Mouse (Mus musculus): ENCODE measurements around the gene Bicd1. TPM values are rescaled to one million over a fixed set of nuclear protein-coding genes. Genes with fewer than 3 reads are reported as not detected.
A peak's percentile ranks its signal among the peaks of the same experiment; 100 is the strongest.
"Not testable (repeated sequence)": the region's sequence is repeated elsewhere in the genome, so short reads cannot be mapped to it uniquely, and the experiment has no call there.

Gene Bicd1
- polyA plus RNA-seq (2015; fragmentation: Nextera tagmentation; extraction: Ambion mirVana), result 32.4 and 41.7 TPM in 2 replicates

DNA sequence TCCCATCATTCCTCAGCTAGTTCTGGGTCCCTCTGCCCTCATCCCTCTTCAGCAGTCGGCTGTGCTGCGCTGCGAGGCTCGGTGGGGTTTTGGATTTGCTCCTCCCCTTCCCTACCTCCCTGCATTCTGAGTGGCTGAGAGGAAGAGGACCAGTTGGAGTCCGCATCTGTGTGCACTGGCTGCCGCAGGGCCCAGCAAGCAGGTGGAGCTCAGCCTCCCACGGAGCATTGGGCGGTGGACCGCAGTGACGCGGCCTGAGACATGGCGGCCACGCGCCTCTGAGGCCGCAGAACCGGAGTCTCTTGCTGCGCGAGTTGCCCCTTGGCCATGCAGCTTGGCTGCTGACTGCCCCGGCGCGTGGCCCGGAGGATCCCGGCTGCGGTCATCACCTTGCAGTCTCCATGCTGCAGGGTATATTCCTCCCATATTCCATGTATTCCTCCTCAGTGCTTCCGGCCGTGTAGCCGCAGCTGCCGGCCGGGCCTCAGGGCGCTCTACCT lies at the start of gene Bicd1:
Bicd1 (plus strand) TSS at position 54 of the 500 bp plus-strand sequence.
- ATAC-seq, result peak; percentile 100
- peak within 1 kb of the TSS; percentile 83 for H3K9ac ChIP-seq (replicated peaks; ENCODE audit: low read depth, low read length)
- H3K4me3 ChIP-seq (replicated peaks; ENCODE audit: low read length), result peak within 1 kb of the TSS; percentile 80
- H3K4me1 ChIP-seq (replicated peaks; ENCODE audit: control insufficient read depth, insufficient read depth, low read length), result peaks cover 12% of the 10 kb centered on the region
- H3K27ac ChIP-seq (ENCODE audit: low read length), result peak within 1 kb of the TSS; percentile 89
- H3K36me3 ChIP-seq (ENCODE audit: control insufficient read depth, insufficient read depth), result no peaks in the 10 kb centered on the region
- WGBS, result under 1% methylated on average over 30 of the region's 30 CpGs
- no peaks in the 10 kb centered on the region for H3K27me3 ChIP-seq (replicated peaks; ENCODE audit: control insufficient read depth, insufficient read depth, low read length)
- no peaks in the 10 kb centered on the region for H3K9me3 ChIP-seq (ENCODE audit: control insufficient read depth, low read length)
- peak within 1 kb of the TSS; percentile 76 for H3K4me2 ChIP-seq (ENCODE audit: low read length)

DNA sequence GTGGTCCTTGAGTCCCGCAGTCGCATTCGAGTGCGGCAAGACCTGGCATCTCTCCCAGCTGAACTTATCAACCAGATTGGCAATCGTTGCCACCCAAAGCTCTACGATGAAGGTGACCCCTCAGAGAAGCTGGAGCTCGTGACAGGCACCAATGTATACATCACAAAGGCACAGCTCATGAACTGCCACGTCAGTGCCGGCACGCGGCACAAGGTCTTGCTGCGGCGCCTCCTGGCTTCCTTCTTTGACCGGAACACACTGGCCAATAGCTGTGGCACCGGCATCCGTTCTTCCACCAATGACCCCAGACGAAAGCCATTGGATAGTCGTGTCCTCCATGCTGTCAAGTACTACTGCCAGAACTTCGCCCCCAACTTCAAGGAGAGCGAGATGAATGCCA lies 46.2 kb upstream of the Bicd1 start:
- not testable (repeated sequence) for H3K27me3 ChIP-seq (replicated peaks; ENCODE audit: control insufficient read depth, insufficient read depth, low read length); H3K36me3 ChIP-seq (ENCODE audit: control insufficient read depth, insufficient read depth); ATAC-seq; H3K9me3 ChIP-seq (ENCODE audit: control insufficient read depth, low read length); H3K9ac ChIP-seq (replicated peaks; ENCODE audit: low read depth, low read length); H3K4me3 ChIP-seq (replicated peaks; ENCODE audit: low read length); H3K27ac ChIP-seq (ENCODE audit: low read length); H3K4me1 ChIP-seq (replicated peaks; ENCODE audit: control insufficient read depth, insufficient read depth, low read length); H3K4me2 ChIP-seq (ENCODE audit: low read length)
- WGBS, result 98% methylated on average over 19 of the region's 20 CpGs

DNA sequence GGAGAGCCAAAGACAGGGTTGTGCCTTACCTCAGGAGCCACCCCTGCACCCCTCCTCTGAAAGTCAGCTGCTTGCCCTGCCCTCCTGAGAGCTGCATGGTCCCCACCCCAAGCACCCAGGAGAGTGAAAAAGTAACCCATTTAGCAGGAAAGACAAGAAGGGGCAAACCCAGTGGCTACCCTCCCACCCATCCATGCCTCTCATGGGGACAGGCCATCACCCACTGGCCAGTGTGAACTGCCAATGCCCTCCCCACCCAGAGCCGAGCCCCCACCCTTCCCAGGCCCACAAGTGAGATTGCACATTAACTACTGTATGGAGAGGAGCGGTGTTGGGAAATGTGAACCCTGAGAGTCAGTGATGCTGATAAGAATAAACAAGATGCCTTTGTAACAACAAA lies 42.7 kb upstream of the Bicd1 start:
- not testable (repeated sequence) for H3K9me3 ChIP-seq (ENCODE audit: control insufficient read depth, low read length); H3K9ac ChIP-seq (replicated peaks; ENCODE audit: low read depth, low read length); H3K4me2 ChIP-seq (ENCODE audit: low read length); H3K4me3 ChIP-seq (replicated peaks; ENCODE audit: low read length); H3K36me3 ChIP-seq (ENCODE audit: control insufficient read depth, insufficient read depth); H3K27ac ChIP-seq (ENCODE audit: low read length); ATAC-seq; H3K4me1 ChIP-seq (replicated peaks; ENCODE audit: control insufficient read depth, insufficient read depth, low read length); H3K27me3 ChIP-seq (replicated peaks; ENCODE audit: control insufficient read depth, insufficient read depth, low read length)
- 66% methylated on average over 2 of the region's 2 CpGs for WGBS

DNA sequence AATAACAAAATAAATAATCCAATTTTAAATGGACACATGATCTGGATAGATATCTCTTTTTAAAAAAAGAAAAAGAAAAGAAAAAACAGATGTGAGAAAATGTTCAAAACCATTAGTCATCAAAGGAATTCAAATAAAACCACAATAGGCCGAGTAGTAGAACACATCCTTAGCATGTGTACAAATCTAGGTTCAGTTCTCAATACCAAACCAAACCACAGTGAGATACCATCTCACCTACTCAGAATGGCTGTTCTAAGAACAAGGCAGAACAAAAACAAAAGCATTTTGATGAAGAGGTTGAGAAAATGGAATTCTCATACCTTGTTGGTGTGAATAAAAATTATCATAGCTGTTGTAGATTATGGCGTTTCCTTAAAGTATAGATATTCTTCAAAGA lies 42.3 kb upstream of the Bicd1 start:
- Histone ChIP-seq H3K4me2 (ENCODE audit: low read length) (no peak overlapping the region), H3K4me3 (replicated peaks; ENCODE audit: low read length) (no peak overlapping the region), H3K27me3 (replicated peaks; ENCODE audit: control insufficient read depth, insufficient read depth, low read length) (no peaks in the 10 kb centered on the region), H3K9ac (replicated peaks; ENCODE audit: low read depth, low read length) (no peak overlapping the region), H3K36me3 (ENCODE audit: control insufficient read depth, insufficient read depth) (no peaks in the 10 kb centered on the region), H3K27ac (ENCODE audit: low read length) (no peak overlapping the region), H3K4me1 (replicated peaks; ENCODE audit: control insufficient read depth, insufficient read depth, low read length) (no peaks in the 10 kb centered on the region), H3K9me3 (ENCODE audit: control insufficient read depth, low read length) (no peaks in the 10 kb centered on the region)
- ATAC-seq, result no peak
- 89% methylated on average over 2 of the region's 2 CpGs for WGBS

DNA sequence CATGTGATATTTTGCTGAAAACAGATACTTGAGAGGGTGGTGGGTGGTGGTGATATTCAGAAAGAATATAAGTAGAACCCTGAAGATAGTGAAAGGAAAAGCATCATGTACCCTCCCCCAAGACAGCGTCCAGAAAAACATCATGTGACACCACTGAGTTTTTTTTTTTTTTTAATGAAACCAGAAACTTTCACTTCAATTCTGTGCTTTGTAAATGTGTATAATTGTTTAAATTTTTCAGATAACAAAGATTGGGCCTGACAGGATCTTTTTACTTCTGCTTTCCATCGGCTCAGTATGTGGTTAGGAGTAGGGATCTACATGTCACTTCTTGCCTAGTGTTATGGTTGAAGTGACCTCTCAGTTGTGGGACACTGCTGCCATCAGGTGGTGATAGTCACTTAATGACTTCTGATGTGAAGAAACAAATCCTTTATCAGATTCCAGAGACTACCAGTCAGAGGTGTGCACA lies 33.7 kb upstream of the Bicd1 start:
- no peaks in the 10 kb centered on the region for H3K27me3 ChIP-seq (replicated peaks; ENCODE audit: control insufficient read depth, insufficient read depth, low read length)
- H3K4me2 ChIP-seq (ENCODE audit: low read length), result no peak overlapping the region
- no peaks in the 10 kb centered on the region for H3K9me3 ChIP-seq (ENCODE audit: control insufficient read depth, low read length)
- no peaks in the 10 kb centered on the region for H3K4me1 ChIP-seq (replicated peaks; ENCODE audit: control insufficient read depth, insufficient read depth, low read length)
- WGBS, result 65% methylated on average over 2 of the region's 2 CpGs
- H3K36me3 ChIP-seq (ENCODE audit: control insufficient read depth, insufficient read depth), result no peaks in the 10 kb centered on the region
- H3K27ac ChIP-seq (ENCODE audit: low read length), result no peak overlapping the region
- no peak for ATAC-seq
- H3K9ac ChIP-seq (replicated peaks; ENCODE audit: low read depth, low read length), result no peak overlapping the region
- H3K4me3 ChIP-seq (replicated peaks; ENCODE audit: low read length), result no peak overlapping the region

DNA sequence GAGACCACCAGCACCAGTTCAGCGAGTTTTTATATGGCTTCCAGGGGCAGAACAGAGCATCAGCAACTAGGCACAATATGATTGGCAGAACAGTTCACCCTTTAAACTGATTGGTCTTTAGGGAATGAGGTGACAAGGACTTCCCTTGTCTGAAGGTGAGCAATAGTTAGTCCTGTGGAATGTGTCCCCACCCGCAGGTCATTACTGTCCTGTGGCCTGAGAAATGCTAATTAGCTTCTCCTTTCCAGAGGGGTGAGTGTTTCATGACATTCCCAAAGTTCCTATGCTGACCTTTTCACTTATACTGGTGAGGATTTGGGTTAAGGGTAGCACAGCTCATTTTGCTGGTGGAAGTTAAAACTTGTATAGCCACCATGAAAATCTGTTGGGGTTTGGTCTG lies 25.2 kb upstream of the Bicd1 start:
- H3K9ac ChIP-seq (replicated peaks; ENCODE audit: low read depth, low read length), result no peak overlapping the region
- no peak overlapping the region for H3K4me2 ChIP-seq (ENCODE audit: low read length)
- no peaks in the 10 kb centered on the region for H3K9me3 ChIP-seq (ENCODE audit: control insufficient read depth, low read length)
- ATAC-seq, result no peak
- H3K4me3 ChIP-seq (replicated peaks; ENCODE audit: low read length), result no peak overlapping the region
- WGBS, result 77% methylated on average over 2 of the region's 2 CpGs
- no peak overlapping the region for H3K27ac ChIP-seq (ENCODE audit: low read length)
- H3K4me1 ChIP-seq (replicated peaks; ENCODE audit: control insufficient read depth, insufficient read depth, low read length), result no peaks in the 10 kb centered on the region
- H3K27me3 ChIP-seq (replicated peaks; ENCODE audit: control insufficient read depth, insufficient read depth, low read length), result no peaks in the 10 kb centered on the region
- no peaks in the 10 kb centered on the region for H3K36me3 ChIP-seq (ENCODE audit: control insufficient read depth, insufficient read depth)

DNA sequence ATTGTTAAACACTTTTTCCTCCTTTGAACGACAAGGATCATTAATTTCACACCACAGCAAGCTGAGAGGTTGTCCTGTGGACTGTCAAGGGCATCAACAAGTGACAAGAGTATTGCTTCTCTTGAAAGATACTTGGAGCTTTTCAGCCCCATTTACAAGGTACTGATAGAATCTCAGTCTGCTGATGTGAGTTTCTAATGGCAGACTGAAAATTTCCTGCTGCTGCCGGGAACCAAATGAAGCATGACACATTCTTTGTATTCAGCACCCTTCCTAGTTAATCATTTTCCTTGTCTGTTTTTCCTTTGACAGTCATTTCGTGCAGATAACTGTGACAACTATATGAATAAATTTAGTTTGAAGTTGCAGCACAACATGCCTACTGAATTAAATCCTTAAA lies 22.3 kb upstream of the Bicd1 start:
- Histone ChIP-seq H3K36me3 (ENCODE audit: control insufficient read depth, insufficient read depth) (no peaks in the 10 kb centered on the region), H3K4me1 (replicated peaks; ENCODE audit: control insufficient read depth, insufficient read depth, low read length) (no peaks in the 10 kb centered on the region), H3K9me3 (ENCODE audit: control insufficient read depth, low read length) (no peaks in the 10 kb centered on the region), H3K4me2 (ENCODE audit: low read length) (no peak overlapping the region), H3K27me3 (replicated peaks; ENCODE audit: control insufficient read depth, insufficient read depth, low read length) (no peaks in the 10 kb centered on the region), H3K9ac (replicated peaks; ENCODE audit: low read depth, low read length) (no peak overlapping the region), H3K27ac (ENCODE audit: low read length) (no peak overlapping the region), H3K4me3 (replicated peaks; ENCODE audit: low read length) (no peak overlapping the region)
- no peak for ATAC-seq
- WGBS, result 53% methylated on average over 3 of the region's 3 CpGs

DNA sequence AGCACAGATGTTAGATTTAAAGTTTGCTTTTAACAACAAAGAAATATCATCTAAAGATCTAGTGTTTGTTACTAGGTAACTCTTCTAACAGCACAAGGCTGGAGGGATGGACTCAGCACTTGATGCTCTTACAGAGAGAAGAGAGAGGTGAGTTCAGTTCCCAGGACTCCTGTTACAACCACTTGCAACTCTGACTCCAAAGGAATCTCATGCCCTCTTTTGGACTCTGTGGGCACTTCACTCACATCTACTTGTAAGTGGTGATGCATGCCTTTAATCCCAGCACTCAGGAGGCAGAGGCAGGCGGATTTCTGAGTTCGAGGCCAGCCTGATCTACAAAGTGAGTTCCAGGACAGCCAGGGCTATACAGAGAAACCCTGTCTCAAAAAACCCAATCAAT lies 19.1 kb upstream of the Bicd1 start:
- not testable (repeated sequence) for H3K27me3 ChIP-seq (replicated peaks; ENCODE audit: control insufficient read depth, insufficient read depth, low read length); ATAC-seq; H3K9ac ChIP-seq (replicated peaks; ENCODE audit: low read depth, low read length); H3K4me3 ChIP-seq (replicated peaks; ENCODE audit: low read length); H3K36me3 ChIP-seq (ENCODE audit: control insufficient read depth, insufficient read depth); H3K9me3 ChIP-seq (ENCODE audit: control insufficient read depth, low read length); H3K4me1 ChIP-seq (replicated peaks; ENCODE audit: control insufficient read depth, insufficient read depth, low read length); H3K4me2 ChIP-seq (ENCODE audit: low read length); H3K27ac ChIP-seq (ENCODE audit: low read length)
- 84% methylated on average over 2 of the region's 2 CpGs for WGBS

DNA sequence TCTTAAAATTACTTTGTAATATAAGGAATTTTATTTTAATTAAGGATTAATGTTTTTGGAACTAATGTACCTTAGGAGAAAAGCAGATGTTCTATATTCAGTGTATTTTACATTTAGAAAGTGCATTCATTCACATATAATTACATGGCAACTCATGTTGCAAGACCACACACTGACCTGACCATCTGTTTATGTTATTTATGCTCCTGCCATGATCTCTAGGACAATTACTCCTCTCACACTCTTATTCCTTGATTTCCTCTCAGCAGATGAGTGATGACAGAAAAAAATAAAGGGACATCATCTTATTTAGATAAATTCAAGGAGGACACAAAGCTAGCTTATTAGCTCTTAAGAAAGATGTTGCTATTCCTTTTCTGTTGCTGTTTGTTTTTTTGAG lies 9.3 kb upstream of the Bicd1 start:
- Histone ChIP-seq H3K27ac (ENCODE audit: low read length) (no peak overlapping the region), H3K4me3 (replicated peaks; ENCODE audit: low read length) (no peak overlapping the region), H3K36me3 (ENCODE audit: control insufficient read depth, insufficient read depth) (no peaks in the 10 kb centered on the region), H3K4me1 (replicated peaks; ENCODE audit: control insufficient read depth, insufficient read depth, low read length) (no peaks in the 10 kb centered on the region), H3K9ac (replicated peaks; ENCODE audit: low read depth, low read length) (no peak overlapping the region), H3K9me3 (ENCODE audit: control insufficient read depth, low read length) (no peaks in the 10 kb centered on the region), H3K4me2 (ENCODE audit: low read length) (no peak overlapping the region), H3K27me3 (replicated peaks; ENCODE audit: control insufficient read depth, insufficient read depth, low read length) (no peaks in the 10 kb centered on the region)
- ATAC-seq, result no peak

DNA sequence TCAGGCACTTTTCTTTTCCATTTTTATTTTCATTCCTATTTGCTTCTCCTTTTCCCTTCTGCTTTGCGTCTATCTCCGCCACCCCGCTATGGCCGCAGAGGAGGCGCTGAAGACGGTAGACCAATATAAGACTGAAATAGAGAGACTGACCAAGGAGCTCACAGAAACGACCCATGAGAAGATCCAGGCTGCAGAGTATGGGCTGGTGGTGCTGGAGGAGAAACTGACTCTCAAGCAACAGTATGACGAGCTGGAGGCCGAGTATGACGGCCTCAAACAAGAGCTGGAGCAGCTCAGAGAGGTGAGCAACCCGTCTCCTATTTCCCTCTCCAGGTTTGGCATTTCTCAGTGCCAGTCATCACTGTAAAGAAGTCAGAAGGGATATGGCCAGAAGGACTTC lies 655 bp downstream of the Bicd1 start:
- Histone ChIP-seq H3K9me3 (ENCODE audit: control insufficient read depth, low read length) (no peaks in the 10 kb centered on the region), H3K4me3 (replicated peaks; ENCODE audit: low read length) (peak overlapping the region; percentile 80), H3K27me3 (replicated peaks; ENCODE audit: control insufficient read depth, insufficient read depth, low read length) (no peaks in the 10 kb centered on the region), H3K9ac (replicated peaks; ENCODE audit: low read depth, low read length) (peak overlapping the region; percentile 83), H3K4me1 (replicated peaks; ENCODE audit: control insufficient read depth, insufficient read depth, low read length) (peaks cover 12% of the 10 kb centered on the region), H3K27ac (ENCODE audit: low read length) (peak overlapping the region; percentile 89), H3K36me3 (ENCODE audit: control insufficient read depth, insufficient read depth) (no peaks in the 10 kb centered on the region), H3K4me2 (ENCODE audit: low read length) (peak overlapping the region; percentile 76)
- 0% methylated on average over 11 of the region's 11 CpGs for WGBS
- peak; percentile 35 for ATAC-seq

Measured in forebrain, embryonic 16.5 days (tissue).